Mouse (Mus musculus): ENCODE results near the gene Sp2. TPM values are rescaled to one million over a fixed set of nuclear protein-coding genes. Genes with fewer than 3 reads are reported as not detected.
A peak's percentile ranks its signal among the peaks of the same experiment; 100 is the strongest.

Sp2 gene
- polyA plus RNA-seq, 1 experiment from 2014 or later, result 15.2 TPM

DNA sequence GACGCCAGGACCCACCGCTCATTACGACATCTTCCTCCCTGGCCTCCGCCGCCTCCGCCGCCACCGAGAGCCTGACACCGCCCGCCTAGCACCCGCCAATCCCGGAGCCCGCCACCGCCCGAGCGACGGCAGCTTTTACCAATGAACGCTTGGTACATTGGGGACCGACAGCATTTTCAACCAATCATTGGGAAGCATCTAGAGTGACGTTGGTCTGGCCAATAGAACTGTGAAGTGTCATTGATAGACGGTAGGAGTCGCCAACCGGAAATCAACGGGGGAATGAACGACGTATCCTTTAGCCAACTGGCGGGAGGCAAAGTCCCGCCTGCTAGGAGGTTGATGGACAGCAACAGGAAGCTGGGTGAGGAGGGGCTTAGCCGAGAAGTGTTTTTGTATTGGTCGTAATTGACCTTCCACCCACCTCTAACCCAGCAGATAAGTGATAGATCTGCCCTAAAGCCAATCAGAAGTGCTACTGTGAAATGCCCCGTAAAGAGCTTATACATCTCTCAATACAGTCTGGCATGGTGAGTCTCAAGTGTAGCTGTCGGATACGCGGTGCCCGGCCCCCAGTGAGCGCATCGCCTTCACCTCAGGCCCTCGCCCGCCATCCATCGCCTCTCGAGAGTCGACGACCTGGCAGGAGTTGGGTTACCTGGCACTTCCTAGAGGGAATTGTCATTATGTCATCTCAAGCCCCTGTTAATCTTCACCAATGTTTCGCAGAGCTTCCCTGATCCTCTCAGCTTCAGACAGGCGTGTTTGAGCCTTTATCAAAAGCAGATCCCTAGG, 5.0 kb downstream of the Sp2 start:
- Histone ChIP-seq H3K27ac (replicated peaks; ENCODE audit: low read depth, low read length) (peak overlapping the region; percentile 96), H3K9me3 (ENCODE audit: control insufficient read depth, low read length) (no peaks in the 10 kb centered on the region), H3K4me3 (ENCODE audit: low read depth, low read length) (peak overlapping the region; percentile 96), H3K4me1 (ENCODE audit: control insufficient read depth, insufficient read depth, low read length) (peaks cover 37% of the 10 kb centered on the region), H3K4me2 (ENCODE audit: low read depth, low read length) (peak overlapping the region; percentile 91), H3K36me3 (ENCODE audit: control insufficient read depth, insufficient read depth, low read length) (no peaks in the 10 kb centered on the region), H3K9ac (ENCODE audit: low read depth, low read length) (peak overlapping the region; percentile 95), H3K27me3 (replicated peaks; ENCODE audit: control insufficient read depth, insufficient read depth, low read length) (no peaks in the 10 kb centered on the region)
- under 1% methylated on average over 38 of the region's 45 CpGs for WGBS
- ATAC-seq (ENCODE audit: low read depth) (peak; percentile 96), DNase-seq (ENCODE audit: low spot score) (peak; percentile 100)

GRCm38 (mm10) chr11:96976911-96977591, 5.7 kb downstream of the Sp2 start:
- Histone ChIP-seq H3K27me3 (replicated peaks; ENCODE audit: control insufficient read depth, insufficient read depth, low read length) (no peaks in the 10 kb centered on the region), H3K9ac (ENCODE audit: low read depth, low read length) (peak overlapping the region; percentile 95), H3K9me3 (ENCODE audit: control insufficient read depth, low read length) (no peaks in the 10 kb centered on the region), H3K4me2 (ENCODE audit: low read depth, low read length) (peak overlapping the region; percentile 80), H3K4me1 (ENCODE audit: control insufficient read depth, insufficient read depth, low read length) (peaks cover 43% of the 10 kb centered on the region), H3K4me3 (ENCODE audit: low read depth, low read length) (peak overlapping the region; percentile 96), H3K36me3 (ENCODE audit: control insufficient read depth, insufficient read depth, low read length) (no peaks in the 10 kb centered on the region), H3K27ac (replicated peaks; ENCODE audit: low read depth, low read length) (peak overlapping the region; percentile 96)
- DNase-seq (ENCODE audit: low spot score) (peak; percentile 93), ATAC-seq (ENCODE audit: low read depth) (peak; percentile 72)
- WGBS, result 1% methylated on average over 12 of the region's 50 CpGs

GRCm38 (mm10) chr11:96976379-96976687, 6.4 kb downstream of the Sp2 start:
- peak overlapping the region; percentile 80 for H3K4me2 ChIP-seq (ENCODE audit: low read depth, low read length)
- peak overlapping the region; percentile 95 for H3K9ac ChIP-seq (ENCODE audit: low read depth, low read length)
- peak overlapping the region; percentile 96 for H3K4me3 ChIP-seq (ENCODE audit: low read depth, low read length)
- no peaks in the 10 kb centered on the region for H3K36me3 ChIP-seq (ENCODE audit: control insufficient read depth, insufficient read depth, low read length)
- no peak for ATAC-seq (ENCODE audit: low read depth)
- DNase-seq (ENCODE audit: low spot score), result no peak
- H3K27me3 ChIP-seq (replicated peaks; ENCODE audit: control insufficient read depth, insufficient read depth, low read length), result no peaks in the 10 kb centered on the region
- peak overlapping the region; percentile 96 for H3K27ac ChIP-seq (replicated peaks; ENCODE audit: low read depth, low read length)
- 38% methylated on average over 3 of the region's 3 CpGs for WGBS
- peaks cover 45% of the 10 kb centered on the region for H3K4me1 ChIP-seq (ENCODE audit: control insufficient read depth, insufficient read depth, low read length)
- H3K9me3 ChIP-seq (ENCODE audit: control insufficient read depth, low read length), result no peaks in the 10 kb centered on the region

DNA sequence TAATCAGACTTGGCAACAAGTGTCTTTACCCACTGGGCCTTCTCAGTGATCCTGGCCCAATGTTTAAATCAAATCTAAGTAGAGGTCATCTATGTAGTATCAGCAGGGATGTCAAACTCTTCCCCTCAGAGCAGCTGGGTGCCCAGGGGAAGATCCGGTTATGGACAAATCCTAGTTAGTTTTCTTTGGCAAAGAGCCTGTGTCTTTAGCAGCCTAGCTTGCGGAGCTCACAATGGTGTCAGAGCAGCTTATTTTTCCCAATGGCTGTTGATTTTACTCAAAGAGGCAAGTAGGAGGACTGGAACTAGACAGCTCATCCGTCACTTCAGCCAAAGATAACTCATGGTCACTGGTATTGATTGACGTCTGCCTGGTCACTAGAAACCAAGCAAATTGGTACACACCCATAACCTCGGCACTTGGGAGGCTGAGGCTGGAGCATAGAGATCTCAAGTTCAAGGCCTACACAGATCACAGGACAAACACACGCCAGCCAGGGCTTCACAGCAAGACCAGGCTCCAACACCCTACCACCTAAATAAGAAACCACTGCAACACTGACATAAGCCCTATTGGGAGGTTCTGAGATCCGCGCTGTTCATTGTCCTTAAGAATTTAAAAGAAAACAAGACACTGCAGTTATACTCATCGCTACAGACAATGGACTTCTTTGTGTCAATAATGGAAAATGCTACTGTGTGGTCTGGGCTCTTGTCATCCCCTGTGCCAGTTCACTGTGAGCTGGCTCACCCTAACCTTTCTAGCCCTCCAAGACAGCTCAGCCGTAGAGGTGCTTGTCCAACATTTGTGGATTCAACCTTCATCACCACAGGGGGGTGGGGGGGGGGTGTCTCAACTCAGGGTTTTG, 7.0 kb downstream of the Sp2 start:
- 71% methylated on average over 10 of the region's 10 CpGs for WGBS
- peaks cover 45% of the 10 kb centered on the region for H3K4me1 ChIP-seq (ENCODE audit: control insufficient read depth, insufficient read depth, low read length)
- H3K4me3 ChIP-seq (ENCODE audit: low read depth, low read length), result peak overlapping the region; percentile 96
- ATAC-seq (ENCODE audit: low read depth), result no peak
- DNase-seq (ENCODE audit: low spot score), result peak; percentile 59
- H3K9me3 ChIP-seq (ENCODE audit: control insufficient read depth, low read length), result no peaks in the 10 kb centered on the region
- H3K4me2 ChIP-seq (ENCODE audit: low read depth, low read length), result peak overlapping the region; percentile 80
- peak overlapping the region; percentile 96 for H3K27ac ChIP-seq (replicated peaks; ENCODE audit: low read depth, low read length)
- no peaks in the 10 kb centered on the region for H3K27me3 ChIP-seq (replicated peaks; ENCODE audit: control insufficient read depth, insufficient read depth, low read length)
- peak overlapping the region; percentile 95 for H3K9ac ChIP-seq (ENCODE audit: low read depth, low read length)
- no peaks in the 10 kb centered on the region for H3K36me3 ChIP-seq (ENCODE audit: control insufficient read depth, insufficient read depth, low read length)

GRCm38 (mm10) chr11:96974813-96975212, 7.9 kb downstream of the Sp2 start:
- no peaks in the 10 kb centered on the region for H3K27me3 ChIP-seq (replicated peaks; ENCODE audit: control insufficient read depth, insufficient read depth, low read length)
- WGBS, result 82% methylated on average over 5 of the region's 5 CpGs
- no peaks in the 10 kb centered on the region for H3K36me3 ChIP-seq (ENCODE audit: control insufficient read depth, insufficient read depth, low read length)
- ATAC-seq (ENCODE audit: low read depth) (no peak), DNase-seq (ENCODE audit: low spot score) (no peak)
- H3K9me3 ChIP-seq (ENCODE audit: control insufficient read depth, low read length), result no peaks in the 10 kb centered on the region
- H3K9ac ChIP-seq (ENCODE audit: low read depth, low read length), result no peak overlapping the region
- no peak overlapping the region for H3K4me2 ChIP-seq (ENCODE audit: low read depth, low read length)
- H3K27ac ChIP-seq (replicated peaks; ENCODE audit: low read depth, low read length), result peak overlapping the region; percentile 24; the same call in 1 of the 2 replicates
- peaks cover 54% of the 10 kb centered on the region for H3K4me1 ChIP-seq (ENCODE audit: control insufficient read depth, insufficient read depth, low read length)
- no peak overlapping the region for H3K4me3 ChIP-seq (ENCODE audit: low read depth, low read length)

- ATAC-seq (ENCODE audit: low read depth) (no peak), DNase-seq (ENCODE audit: low spot score) (no peak)
- Histone ChIP-seq H3K4me1 (ENCODE audit: control insufficient read depth, insufficient read depth, low read length) (peaks cover 58% of the 10 kb centered on the region), H3K27ac (replicated peaks; ENCODE audit: low read depth, low read length) (peak overlapping the region; percentile 80), H3K4me2 (ENCODE audit: low read depth, low read length) (0 out of 2 replicates have a peak overlapping the region, but pooled peaks have one; percentile 2), H3K4me3 (ENCODE audit: low read depth, low read length) (no peak overlapping the region), H3K9ac (ENCODE audit: low read depth, low read length) (no peak overlapping the region), H3K27me3 (replicated peaks; ENCODE audit: control insufficient read depth, insufficient read depth, low read length) (no peaks in the 10 kb centered on the region), H3K36me3 (ENCODE audit: control insufficient read depth, insufficient read depth, low read length) (no peaks in the 10 kb centered on the region), H3K9me3 (ENCODE audit: control insufficient read depth, low read length) (no peaks in the 10 kb centered on the region)
- WGBS, result 70% methylated on average over 5 of the region's 5 CpGs
Observed at GRCm38 (mm10) chr11:96973426-96973964, 9.3 kb downstream of the Sp2 start.

GRCm38 (mm10) chr11:96972906-96973305, 9.9 kb downstream of the Sp2 start:
- Histone ChIP-seq H3K9me3 (ENCODE audit: control insufficient read depth, low read length) (no peaks in the 10 kb centered on the region), H3K36me3 (ENCODE audit: control insufficient read depth, insufficient read depth, low read length) (no peaks in the 10 kb centered on the region), H3K4me1 (ENCODE audit: control insufficient read depth, insufficient read depth, low read length) (peaks cover 56% of the 10 kb centered on the region), H3K27ac (replicated peaks; ENCODE audit: low read depth, low read length) (peak overlapping the region; percentile 80), H3K27me3 (replicated peaks; ENCODE audit: control insufficient read depth, insufficient read depth, low read length) (no peaks in the 10 kb centered on the region), H3K4me3 (ENCODE audit: low read depth, low read length) (no peak overlapping the region), H3K4me2 (ENCODE audit: low read depth, low read length) (0 out of 2 replicates have a peak overlapping the region, but pooled peaks have one; percentile 2), H3K9ac (ENCODE audit: low read depth, low read length) (no peak overlapping the region)
- WGBS, result 49% methylated on average over 5 of the region's 5 CpGs
- ATAC-seq (ENCODE audit: low read depth), result no peak
- peak; percentile 76 for DNase-seq (ENCODE audit: low spot score)

GRCm38 (mm10) chr11:96970341-96970740, 12.4 kb downstream of the Sp2 start:
- H3K4me1 ChIP-seq (ENCODE audit: control insufficient read depth, insufficient read depth, low read length), result peaks cover 42% of the 10 kb centered on the region
- H3K4me3 ChIP-seq (ENCODE audit: low read depth, low read length), result no peak overlapping the region
- peak overlapping the region; percentile 77 for H3K27ac ChIP-seq (replicated peaks; ENCODE audit: low read depth, low read length)
- 65% methylated on average over 3 of the region's 3 CpGs for WGBS
- no peaks in the 10 kb centered on the region for H3K27me3 ChIP-seq (replicated peaks; ENCODE audit: control insufficient read depth, insufficient read depth, low read length)
- DNase-seq (ENCODE audit: low spot score) (no peak), ATAC-seq (ENCODE audit: low read depth) (no peak)
- peak overlapping the region; percentile 47; the same call in 1 of the 2 replicates for H3K9ac ChIP-seq (ENCODE audit: low read depth, low read length)
- H3K36me3 ChIP-seq (ENCODE audit: control insufficient read depth, insufficient read depth, low read length), result no peaks in the 10 kb centered on the region
- no peaks in the 10 kb centered on the region for H3K9me3 ChIP-seq (ENCODE audit: control insufficient read depth, low read length)
- H3K4me2 ChIP-seq (ENCODE audit: low read depth, low read length), result 0 out of 2 replicates have a peak overlapping the region, but pooled peaks have one; percentile 7
